Mouse (Mus musculus): ENCODE measurements around the gene Gp1bb. TPM values are rescaled to one million over a fixed set of nuclear protein-coding genes. Genes with fewer than 3 reads are reported as not detected.

Gene Gp1bb
- total and polyA plus RNA-seq, 3 experiments, result not detected

- in situ Hi-C loops (cut with MboI; ENCODE audit: low pct_ligation_motif_present, low pct_unique_long_range_greater_than_20kb, low sequenced_read_pairs), result no loop called here
Measured at GRCm38 (mm10) chr16:18658597-18658996, 36.4 kb upstream of the Gp1bb start.

GRCm38 (mm10) chr16:18655372-18656098 lies 33.3 kb upstream of the Gp1bb start:
- dilution Hi-C loops (cut with MboI; ENCODE audit: extremely low pct_ligation_motif_present, extremely low pct_unique_long_range_greater_than_20kb, low sequenced_read_pairs), result no loop called here
- Histone ChIP-seq H3K4me2 (ENCODE audit: insufficient read depth, low read depth, poor library complexity, severe bottlenecking) (no peak overlapping the region), H3K9ac (ENCODE audit: insufficient read depth, low read depth) (no peak overlapping the region), H3K36me3 (replicated peaks in 1 of 2; ENCODE audit: control insufficient read depth in 1 of 2, insufficient read depth in 1 of 2, low read length in 1 of 2) (no peaks in the 10 kb centered on the region), H3K27ac (ENCODE audit: insufficient read depth, low read depth) (no peak overlapping the region), H3K9me3 (replicated peaks; ENCODE audit: low read length) (peaks cover 5% of the 10 kb centered on the region), H3K4me1 (ENCODE audit: control insufficient read depth in 1 of 2, insufficient read depth in 2 of 2) (peaks cover 0 to 10% of the 10 kb centered on the region in 2 experiments; a peak in 2 of 4 replicates), H3K4me3 (replicated peaks in 1 of 3; ENCODE audit: low read depth in 2 of 3, low read length in 2 of 3, poor library complexity in 1 of 3) (no peak overlapping the region), H3K79me2 (replicated peaks; ENCODE audit: control insufficient read depth, extremely low read depth, insufficient read depth, poor library complexity, severe bottlenecking) (no peaks in the 10 kb centered on the region), H3K27me3 (replicated peaks) (peaks cover under 1% of the 10 kb centered on the region)
- TF ChIP-seq MAZ (IDR thresholded peaks at IDR 0.05; ENCODE audit: low read depth, low read length) (no peak), IRF4 (IDR thresholded peaks at IDR 0.05; ENCODE audit: low read depth, low read length) (no peak)
- no peak for DNase-seq (ENCODE audit: extremely low read depth)
- in situ Hi-C loops (cut with MboI; ENCODE audit: low pct_ligation_motif_present, low pct_unique_long_range_greater_than_20kb, low sequenced_read_pairs), result no loop called here

More at GRCm38 (mm10) chr16:18658597-18658996, 36.4 kb upstream of the Gp1bb start:
- DNase-seq (ENCODE audit: extremely low read depth), result no peak
- TF ChIP-seq EP300 (IDR thresholded peaks at IDR 0.05; ENCODE audit: low read length), result no peak
- TF ChIP-seq E2F4 (IDR thresholded peaks at IDR 0.05; ENCODE audit: insufficient replicate concordance, low read depth, low read length), result no peak
- no peak for TF ChIP-seq USF2 (conservative IDR thresholded peaks at IDR 0.05; ENCODE audit: low read depth, low read length)
- no peak for TF ChIP-seq JUND (conservative IDR thresholded peaks at IDR 0.05; ENCODE audit: low read depth, low read length)
- TF ChIP-seq MAX (IDR thresholded peaks at IDR 0.05; ENCODE audit: low read length), result no peak
- TF ChIP-seq TBP (conservative IDR thresholded peaks at IDR 0.05; ENCODE audit: low read depth, low read length), result no peak
- TF ChIP-seq UBTF (IDR thresholded peaks at IDR 0.05; ENCODE audit: low read depth, low read length), result no peak
- TF ChIP-seq ZC3H11A (IDR thresholded peaks at IDR 0.05; ENCODE audit: low read depth, low read length), result no peak
- TF ChIP-seq MEF2A (IDR thresholded peaks at IDR 0.05; ENCODE audit: borderline replicate concordance, low read depth, low read length), result no peak
- H3K27me3 ChIP-seq (replicated peaks), result peaks cover 3% of the 10 kb centered on the region
- H3K4me2 ChIP-seq (ENCODE audit: insufficient read depth, low read depth, poor library complexity, severe bottlenecking), result no peak overlapping the region
- no peak overlapping the region for H3K4me3 ChIP-seq (replicated peaks in 1 of 3; ENCODE audit: low read depth in 2 of 3, low read length in 2 of 3, poor library complexity in 1 of 3)
- H3K9me3 ChIP-seq (replicated peaks; ENCODE audit: low read length), result peaks cover 2% of the 10 kb centered on the region
- H3K79me2 ChIP-seq (replicated peaks; ENCODE audit: control insufficient read depth, extremely low read depth, insufficient read depth, poor library complexity, severe bottlenecking), result no peaks in the 10 kb centered on the region
- dilution Hi-C loops (cut with MboI; ENCODE audit: extremely low pct_ligation_motif_present, extremely low pct_unique_long_range_greater_than_20kb, low sequenced_read_pairs), result no loop called here
- no peaks in the 10 kb centered on the region for H3K36me3 ChIP-seq (replicated peaks in 1 of 2; ENCODE audit: control insufficient read depth in 1 of 2, insufficient read depth in 1 of 2, low read length in 1 of 2)
- no peak overlapping the region for H3K27ac ChIP-seq (ENCODE audit: insufficient read depth, low read depth)
- H3K9ac ChIP-seq (ENCODE audit: insufficient read depth, low read depth), result no peak overlapping the region
- peaks cover 0 to 10% of the 10 kb centered on the region in 2 experiments; a peak in 2 of 4 replicates for H3K4me1 ChIP-seq (ENCODE audit: control insufficient read depth in 1 of 2, insufficient read depth in 2 of 2)

Data from CH12.LX (cell line).